Mouse (Mus musculus): Measurements from ENCODE around the gene Trp53bp1. TPM values are rescaled to one million over a fixed set of nuclear protein-coding genes. Genes with fewer than 3 reads are reported as not detected.

Trp53bp1 gene
- polyA plus RNA-seq, 1 experiment from 2014 or later: 53.1 TPM

GRCm38 (mm10) chr2:121271928-121272516 lies 815 bp upstream of the Trp53bp1 start:
- Histone ChIP-seq H3K27me3 (ENCODE audit: control insufficient read depth, insufficient read depth, low read depth, low read length) (no peaks in the 10 kb centered on the region), H3K4me1 (replicated peaks; ENCODE audit: control insufficient read depth, insufficient read depth, low read length) (peaks cover 6% of the 10 kb centered on the region; the same call in 1 of the 2 replicates), H3K27ac (ENCODE audit: low read length) (no peak overlapping the region), H3K9ac (ENCODE audit: low read length) (peak overlapping the region; percentile 43; the same call in 1 of the 2 replicates), H3K4me2 (ENCODE audit: low read depth, low read length) (peak overlapping the region; percentile 68), H3K36me3 (ENCODE audit: control insufficient read depth, insufficient read depth, low read length) (peaks cover 6% of the 10 kb centered on the region), H3K9me3 (ENCODE audit: control insufficient read depth, low read length) (no peaks in the 10 kb centered on the region), H3K4me3 (ENCODE audit: low read length) (peak overlapping the region; percentile 79; the same call in 1 of the 2 replicates)
- no peak for ATAC-seq (ENCODE audit: low read depth)
- 18% methylated on average over 4 of the region's 4 CpGs for WGBS

GRCm38 (mm10) chr2:121270521-121271235 lies 529 bp downstream of the Trp53bp1 start:
- peak overlapping the region; percentile 56 for H3K27ac ChIP-seq (ENCODE audit: low read length)
- 1% methylated on average over 26 of the region's 35 CpGs for WGBS

GRCm38 (mm10) chr2:121268446-121268845 lies 2.8 kb downstream of the Trp53bp1 start:
- Histone ChIP-seq H3K4me1 (replicated peaks; ENCODE audit: control insufficient read depth, insufficient read depth, low read length) (peaks cover 6% of the 10 kb centered on the region; the same call in 1 of the 2 replicates), H3K4me2 (ENCODE audit: low read depth, low read length) (no peak overlapping the region), H3K9me3 (ENCODE audit: control insufficient read depth, low read length) (no peaks in the 10 kb centered on the region), H3K27me3 (ENCODE audit: control insufficient read depth, insufficient read depth, low read depth, low read length) (no peaks in the 10 kb centered on the region), H3K36me3 (ENCODE audit: control insufficient read depth, insufficient read depth, low read length) (peaks cover 6% of the 10 kb centered on the region), H3K9ac (ENCODE audit: low read length) (no peak overlapping the region), H3K27ac (ENCODE audit: low read length) (no peak overlapping the region), H3K4me3 (ENCODE audit: low read length) (no peak overlapping the region)
- WGBS: 77% methylated on average over 8 of the region's 8 CpGs
- ATAC-seq (ENCODE audit: low read depth): no peak

More at GRCm38 (mm10) chr2:121270521-121271235, 529 bp downstream of the Trp53bp1 start:
- Histone ChIP-seq H3K4me2 (ENCODE audit: low read depth, low read length) (peak overlapping the region; percentile 59), H3K4me3 (ENCODE audit: low read length) (peak overlapping the region; percentile 79), H3K27me3 (ENCODE audit: control insufficient read depth, insufficient read depth, low read depth, low read length) (no peaks in the 10 kb centered on the region), H3K36me3 (ENCODE audit: control insufficient read depth, insufficient read depth, low read length) (peaks cover 6% of the 10 kb centered on the region), H3K9ac (ENCODE audit: low read length) (peak overlapping the region; percentile 81), H3K9me3 (ENCODE audit: control insufficient read depth, low read length) (no peaks in the 10 kb centered on the region), H3K4me1 (replicated peaks; ENCODE audit: control insufficient read depth, insufficient read depth, low read length) (peaks cover 6% of the 10 kb centered on the region; the same call in 1 of the 2 replicates)
- ATAC-seq (ENCODE audit: low read depth): peak; percentile 82

GRCm38 (mm10) chr2:121249758-121250157 lies 21.4 kb downstream of the Trp53bp1 start:
- no peak for ATAC-seq (ENCODE audit: low read depth)
- Histone ChIP-seq H3K4me1 (replicated peaks; ENCODE audit: control insufficient read depth, insufficient read depth, low read length) (no peaks in the 10 kb centered on the region), H3K9ac (ENCODE audit: low read length) (no peak overlapping the region), H3K4me2 (ENCODE audit: low read depth, low read length) (no peak overlapping the region), H3K27ac (ENCODE audit: low read length) (no peak overlapping the region), H3K4me3 (ENCODE audit: low read length) (no peak overlapping the region), H3K36me3 (ENCODE audit: control insufficient read depth, insufficient read depth, low read length) (peaks cover 43% of the 10 kb centered on the region), H3K9me3 (ENCODE audit: control insufficient read depth, low read length) (no peaks in the 10 kb centered on the region), H3K27me3 (ENCODE audit: control insufficient read depth, insufficient read depth, low read depth, low read length) (no peaks in the 10 kb centered on the region)
- 90% methylated on average over 2 of the region's 2 CpGs for WGBS

GRCm38 (mm10) chr2:121244099-121244498 lies 27.1 kb downstream of the Trp53bp1 start:
- Histone ChIP-seq H3K4me1 (replicated peaks; ENCODE audit: control insufficient read depth, insufficient read depth, low read length) (no peaks in the 10 kb centered on the region), H3K9me3 (ENCODE audit: control insufficient read depth, low read length) (no peaks in the 10 kb centered on the region), H3K27me3 (ENCODE audit: control insufficient read depth, insufficient read depth, low read depth, low read length) (no peaks in the 10 kb centered on the region), H3K36me3 (ENCODE audit: control insufficient read depth, insufficient read depth, low read length) (peaks cover 17% of the 10 kb centered on the region; the same call in 1 of the 2 replicates), H3K4me2 (ENCODE audit: low read depth, low read length) (no peak overlapping the region), H3K9ac (ENCODE audit: low read length) (no peak overlapping the region), H3K4me3 (ENCODE audit: low read length) (no peak overlapping the region), H3K27ac (ENCODE audit: low read length) (no peak overlapping the region)
- ATAC-seq (ENCODE audit: low read depth): no peak
- WGBS: 87% methylated on average over 5 of the region's 5 CpGs

- WGBS: 83% methylated on average over 4 of the region's 4 CpGs
- no peak for ATAC-seq (ENCODE audit: low read depth)
- H3K4me3 ChIP-seq (ENCODE audit: low read length): no peak overlapping the region
- no peaks in the 10 kb centered on the region for H3K27me3 ChIP-seq (ENCODE audit: control insufficient read depth, insufficient read depth, low read depth, low read length)
- H3K36me3 ChIP-seq (ENCODE audit: control insufficient read depth, insufficient read depth, low read length): peaks cover 20% of the 10 kb centered on the region
- H3K4me1 ChIP-seq (replicated peaks; ENCODE audit: control insufficient read depth, insufficient read depth, low read length): no peaks in the 10 kb centered on the region
- no peak overlapping the region for H3K4me2 ChIP-seq (ENCODE audit: low read depth, low read length)
- H3K9me3 ChIP-seq (ENCODE audit: control insufficient read depth, low read length): no peaks in the 10 kb centered on the region
- no peak overlapping the region for H3K9ac ChIP-seq (ENCODE audit: low read length)
- H3K27ac ChIP-seq (ENCODE audit: low read length): no peak overlapping the region
Measured at GRCm38 (mm10) chr2:121239426-121239825, 31.8 kb downstream of the Trp53bp1 start.

- Histone ChIP-seq H3K9ac (ENCODE audit: low read length) (no peak overlapping the region), H3K4me2 (ENCODE audit: low read depth, low read length) (no peak overlapping the region), H3K9me3 (ENCODE audit: control insufficient read depth, low read length) (no peaks in the 10 kb centered on the region), H3K4me1 (replicated peaks; ENCODE audit: control insufficient read depth, insufficient read depth, low read length) (no peaks in the 10 kb centered on the region), H3K4me3 (ENCODE audit: low read length) (no peak overlapping the region), H3K27me3 (ENCODE audit: control insufficient read depth, insufficient read depth, low read depth, low read length) (no peaks in the 10 kb centered on the region), H3K27ac (ENCODE audit: low read length) (no peak overlapping the region), H3K36me3 (ENCODE audit: control insufficient read depth, insufficient read depth, low read length) (peaks cover 26% of the 10 kb centered on the region)
- no peak for ATAC-seq (ENCODE audit: low read depth)
- 88% methylated on average over 8 of the region's 8 CpGs for WGBS
Measured at GRCm38 (mm10) chr2:121235460-121236072, 35.6 kb downstream of the Trp53bp1 start.

GRCm38 (mm10) chr2:121228135-121228534 lies 43.1 kb downstream of the Trp53bp1 start:
- no peaks in the 10 kb centered on the region for H3K9me3 ChIP-seq (ENCODE audit: control insufficient read depth, low read length)
- H3K4me1 ChIP-seq (replicated peaks; ENCODE audit: control insufficient read depth, insufficient read depth, low read length): no peaks in the 10 kb centered on the region
- H3K4me2 ChIP-seq (ENCODE audit: low read depth, low read length): no peak overlapping the region
- H3K4me3 ChIP-seq (ENCODE audit: low read length): no peak overlapping the region
- peaks cover 24% of the 10 kb centered on the region for H3K36me3 ChIP-seq (ENCODE audit: control insufficient read depth, insufficient read depth, low read length)
- no peak overlapping the region for H3K27ac ChIP-seq (ENCODE audit: low read length)
- ATAC-seq (ENCODE audit: low read depth): no peak
- H3K9ac ChIP-seq (ENCODE audit: low read length): no peak overlapping the region
- 90% methylated on average over 4 of the region's 4 CpGs for WGBS
- no peaks in the 10 kb centered on the region for H3K27me3 ChIP-seq (ENCODE audit: control insufficient read depth, insufficient read depth, low read depth, low read length)

- 97% methylated on average over 2 of the region's 2 CpGs for WGBS
- Histone ChIP-seq H3K4me1 (replicated peaks; ENCODE audit: control insufficient read depth, insufficient read depth, low read length) (no peaks in the 10 kb centered on the region), H3K9ac (ENCODE audit: low read length) (no peak overlapping the region), H3K36me3 (ENCODE audit: control insufficient read depth, insufficient read depth, low read length) (peaks cover 30% of the 10 kb centered on the region), H3K9me3 (ENCODE audit: control insufficient read depth, low read length) (no peaks in the 10 kb centered on the region), H3K4me2 (ENCODE audit: low read depth, low read length) (no peak overlapping the region), H3K4me3 (ENCODE audit: low read length) (no peak overlapping the region), H3K27me3 (ENCODE audit: control insufficient read depth, insufficient read depth, low read depth, low read length) (no peaks in the 10 kb centered on the region), H3K27ac (ENCODE audit: low read length) (no peak overlapping the region)
- no peak for ATAC-seq (ENCODE audit: low read depth)
Measured at GRCm38 (mm10) chr2:121223010-121223409, 48.2 kb downstream of the Trp53bp1 start.

Data from lung, embryonic 16.5 days (tissue).